Mouse (Mus musculus) lung, postnatal 0 days (tissue): ENCODE data around the gene Gm20662. TPM values are rescaled to one million over a fixed set of nuclear protein-coding genes. Genes with fewer than 3 reads are reported as not detected.

Experiments used
- ATAC-seq: fragments of 200-750 bp; cut with Nextera tagmentation; 2 replicates; pipeline ENCODE4 v1.8.0; 2017; ENCODE audit warnings: moderate library complexity
- DNase-seq: peaks from one replicate; pipeline ENCODE4 v3.0.0-alpha.2; 2016; ENCODE audit warnings: low spot score
- H3K27ac ChIP-seq: fragments of 300-500 bp; sonication (generic); 2 replicates; pipeline ENCODE4 v1.5.1; 2014; ENCODE audit warnings: antibody characterized with exemption, mild to moderate bottlenecking, low read length, mixed read lengths
- H3K27me3 ChIP-seq: fragments of 300-500 bp; sonication (generic); replicated peaks from 2 replicates; pipeline ENCODE4 v1.6.1; 2014; ENCODE audit warnings: low read length, mixed read lengths; ENCODE audit not compliant: insufficient read depth
- H3K36me3 ChIP-seq: fragments of 300-500 bp; sonication (generic); 2 replicates; pipeline ENCODE4 v1.6.1; 2014; ENCODE audit warnings: low read length, mixed read lengths; ENCODE audit not compliant: insufficient read depth
- H3K4me1 ChIP-seq: fragments of 300-500 bp; sonication (generic); 2 replicates; pipeline ENCODE4 v1.6.1; 2014; ENCODE audit warnings: antibody characterized with exemption, low read depth, low read length, mixed read lengths; ENCODE audit not compliant: insufficient read depth
- H3K4me2 ChIP-seq: fragments of 300-500 bp; sonication (generic); replicated peaks from 2 replicates; pipeline ENCODE4 v1.6.1; 2014; ENCODE audit warnings: low read depth, mild to moderate bottlenecking, low read length, moderate library complexity, mixed read lengths
- H3K4me3 ChIP-seq: fragments of 300-500 bp; sonication (generic); 2 replicates; pipeline ENCODE4 v1.5.1; 2014; ENCODE audit warnings: low read depth, low read length
- H3K9ac ChIP-seq: fragments of 300-500 bp; sonication (generic); replicated peaks from 2 replicates; pipeline ENCODE4 v1.6.1; 2014; ENCODE audit warnings: low read depth, mild to moderate bottlenecking
- H3K9me3 ChIP-seq: fragments of 300-500 bp; sonication (generic); 2 replicates; pipeline ENCODE4 v1.6.1; 2016; ENCODE audit warnings: low read length, mixed read lengths
- CTCF ChIP-seq: IDR thresholded peaks from 2 replicates; pipeline ENCODE4 v1.5.1; 2016; ENCODE audit warnings: antibody characterized with exemption, mild to moderate bottlenecking
- EP300 ChIP-seq: IDR thresholded peaks from 2 replicates; pipeline ENCODE4 v1.6.1; 2016; ENCODE audit warnings: antibody characterized with exemption, mild to moderate bottlenecking, control low read depth
- WGBS: fragments of 180-500 bp; shearing (Covaris S2); extraction: QIAGEN DNeasy Blood & Tissue Kit; methylation state at CpG from one replicate; pipeline ENCODE4 v1.1.7; 2014; 5-methylcytosine and 5-hydroxymethylcytosine counted together
- polyA plus RNA-seq: library from polyadenylated mRNA; unstranded; fragments of >200 nt; fragmentation: Nextera tagmentation; extraction: Ambion mirVana; gene quantifications from 2 replicates; pipeline ENCODE4 v1.2.1, GENCODE M21; 2015

Gene Gm20662
- polyA plus RNA-seq, 1 experiment from 2014 or later: 0.44 TPM

DNA sequence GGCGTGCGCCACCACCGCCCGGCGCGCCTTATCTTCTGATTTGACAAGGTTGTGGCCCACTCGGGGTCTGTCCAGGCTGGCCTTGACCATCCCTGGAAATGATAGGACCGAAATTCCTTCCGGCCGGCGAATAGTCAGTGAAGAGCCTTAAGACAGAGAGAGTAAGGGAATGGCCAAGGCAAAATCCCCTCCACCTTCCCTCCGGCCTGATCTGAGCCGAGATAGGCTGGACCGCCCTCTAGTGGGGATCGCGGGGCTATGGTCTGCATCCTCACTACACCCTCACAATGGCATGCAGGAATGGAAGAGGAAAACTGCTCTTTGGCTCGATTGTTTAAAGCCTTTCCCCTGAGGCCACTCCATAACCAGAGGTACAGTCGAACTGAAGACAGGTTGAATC, 9.8 kb upstream of the Gm20662 start:
- WGBS: 5% methylated on average over 18 of the region's 18 CpGs
- no peaks in the 10 kb centered on the region for H3K36me3 ChIP-seq
- peak; percentile 97 for TF ChIP-seq CTCF
- TF ChIP-seq EP300: no peak
- H3K9ac ChIP-seq: no peak overlapping the region
- no peaks in the 10 kb centered on the region for H3K9me3 ChIP-seq
- H3K27me3 ChIP-seq: no peaks in the 10 kb centered on the region
- H3K4me1 ChIP-seq: peaks cover 11% of the 10 kb centered on the region; the same call in 1 of the 2 replicates
- H3K4me2 ChIP-seq: peak overlapping the region; percentile 70
- peak; percentile 41 for ATAC-seq
- peak; percentile 93 for DNase-seq
- H3K27ac ChIP-seq: no peak overlapping the region; the same call in 1 of the 2 replicates
- H3K4me3 ChIP-seq: peak overlapping the region; percentile 59

DNA sequence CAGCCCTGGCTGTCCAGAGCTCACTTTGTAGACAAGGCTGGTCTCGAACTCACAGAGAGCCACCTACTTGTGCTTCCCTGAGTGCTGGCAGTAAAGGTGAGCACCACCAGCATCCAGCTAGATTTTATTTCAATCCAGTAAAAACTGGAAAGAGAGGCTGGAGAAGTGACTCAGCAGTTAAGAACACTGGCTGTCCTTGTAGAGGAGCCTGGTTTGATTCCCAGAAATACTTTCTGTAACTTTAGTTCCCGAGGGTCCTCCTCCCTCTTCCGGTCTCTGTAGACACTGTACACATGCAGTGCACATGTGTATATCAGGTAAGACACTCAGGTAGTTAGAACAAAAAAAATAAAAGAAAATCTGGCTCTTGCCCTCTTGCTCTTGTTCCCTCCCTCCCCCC, 8.2 kb upstream of the Gm20662 start:
- H3K27me3 ChIP-seq: no peaks in the 10 kb centered on the region
- H3K9ac ChIP-seq: no peak overlapping the region
- 76% methylated on average over 3 of the region's 3 CpGs for WGBS
- no peak for DNase-seq
- H3K9me3 ChIP-seq: no peaks in the 10 kb centered on the region
- H3K4me3 ChIP-seq: no peak overlapping the region
- H3K36me3 ChIP-seq: no peaks in the 10 kb centered on the region
- H3K4me1 ChIP-seq: peaks cover 4% of the 10 kb centered on the region; the same call in 1 of the 2 replicates
- no peak overlapping the region for H3K4me2 ChIP-seq
- no peak for ATAC-seq
- TF ChIP-seq CTCF (no peak), EP300 (no peak)
- H3K27ac ChIP-seq: no peak overlapping the region

- Histone ChIP-seq H3K9me3 (no peaks in the 10 kb centered on the region), H3K27me3 (no peaks in the 10 kb centered on the region), H3K4me2 (no peak within 1 kb of the TSS), H3K4me1 (no peaks in the 10 kb centered on the region), H3K9ac (no peak within 1 kb of the TSS), H3K36me3 (no peaks in the 10 kb centered on the region), H3K27ac (no peak within 1 kb of the TSS), H3K4me3 (no peak within 1 kb of the TSS)
- ATAC-seq (no peak), DNase-seq (no peak)
- TF ChIP-seq CTCF (no peak), EP300 (no peak)
- WGBS: 66% methylated on average over 2 of the region's 2 CpGs
These were observed 4.0 kb upstream of the Gm20662 start, which contains the start of gene Cdhr4 for GRCm38 (mm10) chr9:107992197-107992596. Gene Cdhr4, plus strand, starts transcription at chr9:107992497.

DNA sequence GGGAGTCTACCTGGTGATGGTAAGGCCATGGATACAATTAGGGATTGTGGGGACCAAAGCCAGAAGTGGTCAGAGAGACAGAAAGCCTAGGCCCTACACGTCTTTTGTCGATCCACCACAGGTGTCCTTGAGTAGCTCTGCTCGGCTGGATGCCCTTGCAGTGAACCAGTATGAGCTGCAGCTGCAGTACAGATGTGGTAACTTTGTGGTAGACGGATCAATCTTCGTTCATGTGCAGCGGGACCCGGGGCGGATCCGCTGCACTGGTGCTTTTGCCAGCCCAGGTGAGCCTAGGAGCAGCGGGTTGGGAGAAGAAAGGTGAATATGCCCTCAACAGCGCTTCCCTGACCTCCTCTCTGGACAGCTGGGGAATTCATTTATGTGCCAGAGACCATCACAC, 3.1 kb upstream of the Gm20662 start:
- no peak overlapping the region for H3K4me3 ChIP-seq
- no peak overlapping the region for H3K9ac ChIP-seq
- ATAC-seq (no peak), DNase-seq (no peak)
- no peaks in the 10 kb centered on the region for H3K27me3 ChIP-seq
- H3K4me2 ChIP-seq: no peak overlapping the region
- no peaks in the 10 kb centered on the region for H3K36me3 ChIP-seq
- no peaks in the 10 kb centered on the region for H3K9me3 ChIP-seq
- H3K4me1 ChIP-seq: no peaks in the 10 kb centered on the region
- no peak overlapping the region for H3K27ac ChIP-seq
- TF ChIP-seq CTCF (no peak), EP300 (no peak)
- 83% methylated on average over 11 of the region's 11 CpGs for WGBS

- Histone ChIP-seq H3K9me3 (no peaks in the 10 kb centered on the region), H3K4me3 (no peak overlapping the region), H3K27ac (no peak overlapping the region), H3K36me3 (no peaks in the 10 kb centered on the region), H3K27me3 (no peaks in the 10 kb centered on the region), H3K4me1 (no peaks in the 10 kb centered on the region), H3K9ac (no peak overlapping the region), H3K4me2 (no peak overlapping the region)
- 33% methylated on average over 2 of the region's 2 CpGs for WGBS
- no peak for DNase-seq
- TF ChIP-seq EP300: no peak
- TF ChIP-seq CTCF: no peak
- ATAC-seq: no peak
These were observed 1.7 kb upstream of the Gm20662 start for GRCm38 (mm10) chr9:107994464-107994863.

GRCm38 (mm10) chr9:107995513-107995912, 636 bp upstream of the Gm20662 start:
- no peak overlapping the region for H3K27ac ChIP-seq
- no peaks in the 10 kb centered on the region for H3K9me3 ChIP-seq
- TF ChIP-seq EP300 (no peak), CTCF (no peak)
- DNase-seq: no peak
- 92% methylated on average over 21 of the region's 21 CpGs for WGBS
- H3K9ac ChIP-seq: no peak overlapping the region
- H3K4me1 ChIP-seq: no peaks in the 10 kb centered on the region
- H3K36me3 ChIP-seq: no peaks in the 10 kb centered on the region
- no peak for ATAC-seq
- H3K27me3 ChIP-seq: no peaks in the 10 kb centered on the region
- no peak overlapping the region for H3K4me3 ChIP-seq
- no peak overlapping the region for H3K4me2 ChIP-seq
